Mouse (Mus musculus) kidney, embryonic 15.5 days (tissue): ENCODE data around the gene Tpd52l2. TPM values are rescaled to one million over a fixed set of nuclear protein-coding genes. Genes with fewer than 3 reads are reported as not detected.

Source experiments
- ATAC-seq: fragments of 200-750 bp; cut with Nextera tagmentation; replicated peaks from 2 replicates; pipeline ENCODE4 v1.8.0; 2017; ENCODE audit warnings: moderate TSS enrichment; ENCODE audit not compliant: low FRiP score
- H3K27ac ChIP-seq: fragments of 300-500 bp; sonication (generic); 2 replicates; pipeline ENCODE4 v1.5.1; 2015; ENCODE audit warnings: mild to moderate bottlenecking, inconsistent platforms
- H3K27me3 ChIP-seq: fragments of 300-500 bp; sonication (generic); 2 replicates; pipeline ENCODE4 v1.6.1; 2015; ENCODE audit warnings: inconsistent platforms
- H3K36me3 ChIP-seq: fragments of 300-500 bp; sonication (generic); 2 replicates; pipeline ENCODE4 v1.6.1; 2015; ENCODE audit warnings: inconsistent platforms
- H3K4me1 ChIP-seq: fragments of 300-500 bp; sonication (generic); 2 replicates; pipeline ENCODE4 v1.6.1; 2015; ENCODE audit warnings: inconsistent platforms
- H3K4me2 ChIP-seq: fragments of 300-500 bp; sonication (generic); 2 replicates; pipeline ENCODE4 v1.6.1; 2015; ENCODE audit warnings: moderate library complexity, mild to moderate bottlenecking, inconsistent platforms
- H3K4me3 ChIP-seq: fragments of 300-500 bp; sonication (generic); replicated peaks from 2 replicates; pipeline ENCODE4 v1.5.1; 2015; ENCODE audit warnings: mild to moderate bottlenecking, inconsistent platforms
- H3K9ac ChIP-seq: fragments of 300-500 bp; sonication (generic); 2 replicates; pipeline ENCODE4 v1.6.1; 2015; ENCODE audit warnings: mild to moderate bottlenecking, inconsistent platforms
- H3K9me3 ChIP-seq: fragments of 300-500 bp; sonication (generic); replicated peaks from 2 replicates; pipeline ENCODE4 v1.6.1; 2016; ENCODE audit warnings: inconsistent platforms
- WGBS: fragments of 180-500 bp; shearing (Covaris S2); methylation state at CpG from one replicate; pipeline ENCODE4 v1.1.7; 2015; ENCODE audit warnings: mixed read lengths; 5-methylcytosine and 5-hydroxymethylcytosine counted together
- polyA plus RNA-seq: library from polyadenylated mRNA; unstranded; fragments of >200 nt; fragmentation: Nextera tagmentation; extraction: Ambion mirVana; gene quantifications from 2 replicates; pipeline ENCODE4 v1.2.1, GENCODE M21; 2015

Tpd52l2 gene
- polyA plus RNA-seq, 1 experiment from 2014 or later: 169 TPM

DNA sequence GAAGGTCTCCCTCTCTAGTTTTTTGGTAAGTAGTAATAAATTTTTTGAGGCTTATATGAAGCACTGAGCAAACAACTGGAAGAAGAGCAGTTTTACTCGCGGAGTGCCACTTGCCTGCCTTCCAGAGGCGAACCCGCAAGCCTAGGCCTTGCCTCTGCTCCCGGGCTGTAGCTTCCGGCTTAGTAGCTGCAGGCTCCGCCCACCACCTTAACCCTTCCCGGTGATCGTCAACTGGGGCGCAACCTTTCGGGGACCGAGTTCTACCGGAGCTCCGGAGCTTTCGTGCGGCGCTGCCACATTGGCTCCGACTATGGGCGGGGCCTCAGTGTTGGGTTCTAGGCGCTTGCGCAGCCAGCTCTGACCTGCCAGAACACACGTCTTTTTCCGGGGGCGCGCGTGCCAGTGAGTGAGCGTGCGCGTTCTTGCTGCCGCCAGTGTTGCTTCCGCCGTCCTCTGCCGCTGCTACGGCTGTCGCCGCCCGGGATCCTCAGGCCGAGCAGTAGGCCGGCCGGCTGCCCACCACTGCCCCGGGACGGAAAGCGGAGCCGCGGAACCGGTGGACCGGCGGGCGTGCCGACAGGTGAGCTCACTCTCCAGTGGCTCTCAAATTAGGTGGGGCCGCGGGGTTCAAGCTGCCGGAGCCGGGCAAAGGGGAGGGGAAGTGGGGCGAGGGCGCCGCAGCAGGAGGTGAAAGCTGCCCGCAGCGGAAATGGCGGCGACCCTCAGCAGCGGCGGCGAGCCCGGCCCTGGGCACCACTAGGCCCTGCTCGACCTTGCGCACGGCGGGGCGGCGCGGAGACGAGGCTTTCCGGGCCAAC, 23.4 kb downstream of the Tpd52l2 start, which contains the start of gene Dnajc5:
TSS of gene Dnajc5 (plus strand) at position 368 of the 818 bp plus-strand sequence.
- H3K36me3 ChIP-seq: peaks cover 30% of the 10 kb centered on the region
- H3K4me3 ChIP-seq: peak within 1 kb of the TSS; percentile 90
- peak within 1 kb of the TSS; percentile 66 for H3K4me2 ChIP-seq
- ATAC-seq: peak; percentile 98
- peak within 1 kb of the TSS; percentile 95 for H3K9ac ChIP-seq
- under 1% methylated on average over 74 of the region's 74 CpGs for WGBS
- H3K27ac ChIP-seq: peak within 1 kb of the TSS; percentile 99
- H3K27me3 ChIP-seq: no peaks in the 10 kb centered on the region
- H3K9me3 ChIP-seq: no peaks in the 10 kb centered on the region
- peaks cover 26% of the 10 kb centered on the region for H3K4me1 ChIP-seq

DNA sequence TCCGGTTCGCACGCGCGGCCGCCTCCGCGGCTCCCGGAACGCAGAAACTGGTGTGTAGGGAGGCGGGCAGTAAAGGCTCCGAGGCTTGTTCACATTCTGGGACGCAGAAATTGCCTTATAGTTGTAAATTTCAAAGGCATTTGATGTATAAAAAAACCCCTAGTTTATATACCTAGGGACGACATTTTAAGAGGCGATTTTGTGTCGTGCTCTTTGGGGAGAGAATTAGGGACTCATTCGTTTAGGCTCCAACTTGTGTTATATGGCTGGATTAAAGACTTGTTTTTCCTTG, 23.9 kb downstream of the Tpd52l2 start:
- peaks cover 26% of the 10 kb centered on the region for H3K4me1 ChIP-seq
- no peaks in the 10 kb centered on the region for H3K9me3 ChIP-seq
- peak overlapping the region; percentile 90 for H3K4me3 ChIP-seq
- no peaks in the 10 kb centered on the region for H3K27me3 ChIP-seq
- peak overlapping the region; percentile 95 for H3K9ac ChIP-seq
- peak overlapping the region; percentile 99 for H3K27ac ChIP-seq
- WGBS: 0% methylated on average over 17 of the region's 17 CpGs
- ATAC-seq: no peak
- H3K36me3 ChIP-seq: peaks cover 26% of the 10 kb centered on the region
- H3K4me2 ChIP-seq: peak overlapping the region; percentile 66

DNA sequence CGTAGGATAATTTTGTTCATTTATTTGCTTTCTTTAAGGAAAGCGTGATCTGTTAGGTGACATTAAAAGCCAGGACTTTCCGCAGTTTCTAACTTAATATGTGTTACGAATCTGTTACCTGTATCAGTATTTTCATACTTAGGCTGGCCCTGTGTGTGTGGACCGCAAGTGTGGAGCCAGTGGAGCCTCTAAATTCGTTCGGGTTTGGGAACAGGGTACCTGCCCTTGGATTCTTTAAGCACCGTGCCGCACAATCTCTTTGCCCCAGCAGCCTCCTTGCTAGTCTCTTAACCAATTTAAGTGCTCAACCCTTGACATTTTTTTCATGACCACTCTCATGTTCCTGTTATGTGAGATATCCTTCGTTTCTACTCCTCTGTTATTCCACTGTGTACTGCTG, 24.5 kb downstream of the Tpd52l2 start:
- WGBS: 43% methylated on average over 10 of the region's 10 CpGs
- Histone ChIP-seq H3K27ac (no peak overlapping the region), H3K4me2 (peak overlapping the region; percentile 66), H3K4me1 (peaks cover 26% of the 10 kb centered on the region), H3K36me3 (peaks cover 20% of the 10 kb centered on the region), H3K9me3 (no peaks in the 10 kb centered on the region), H3K9ac (peak overlapping the region; percentile 95), H3K4me3 (peak overlapping the region; percentile 90), H3K27me3 (no peaks in the 10 kb centered on the region)
- no peak for ATAC-seq

DNA sequence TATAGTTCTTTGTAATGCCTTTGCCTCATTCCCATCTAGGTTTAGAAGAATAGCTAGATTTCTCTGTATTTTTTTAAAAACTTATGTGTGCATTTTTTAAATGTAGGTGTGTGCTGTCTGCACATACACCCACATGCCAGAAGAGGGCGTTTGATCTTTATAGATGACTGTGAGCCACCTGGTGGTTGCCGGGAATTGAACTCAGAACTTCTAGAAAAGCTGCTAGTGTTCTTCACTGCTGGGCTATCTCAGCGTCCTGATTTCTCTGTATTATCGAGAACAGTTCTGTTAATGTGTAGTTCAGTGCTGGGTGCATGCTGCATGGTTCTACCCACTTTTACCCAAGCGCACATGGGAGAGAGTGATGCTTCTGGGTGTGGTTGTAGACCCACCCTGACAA, 25.9 kb downstream of the Tpd52l2 start:
- Histone ChIP-seq H3K4me2 (no peak overlapping the region), H3K36me3 (peaks cover 7% of the 10 kb centered on the region; the same call in 1 of the 2 replicates), H3K4me1 (peaks cover 26% of the 10 kb centered on the region), H3K4me3 (no peak overlapping the region), H3K9me3 (no peaks in the 10 kb centered on the region), H3K9ac (no peak overlapping the region), H3K27ac (no peak overlapping the region), H3K27me3 (no peaks in the 10 kb centered on the region)
- 73% methylated on average over 5 of the region's 5 CpGs for WGBS
- ATAC-seq: no peak

DNA sequence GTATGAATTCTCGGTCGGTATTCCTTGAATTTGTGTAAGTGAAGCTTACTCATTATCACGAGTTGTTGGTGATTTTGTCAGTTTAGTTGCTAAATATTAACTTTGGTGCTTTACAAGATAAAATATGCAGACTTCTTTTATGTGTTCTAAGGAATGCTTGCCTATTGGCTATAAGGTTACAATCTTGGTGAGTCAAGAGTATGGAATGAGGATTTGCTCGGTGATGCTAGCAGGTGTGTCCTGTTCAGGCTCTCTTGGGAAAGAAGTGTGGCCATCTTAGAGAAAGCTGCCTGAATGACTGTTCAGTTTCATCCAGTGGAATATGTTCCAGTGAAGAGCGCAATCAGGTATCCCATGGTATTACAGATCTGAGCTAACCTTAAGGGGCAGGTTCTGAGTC, 28.6 kb downstream of the Tpd52l2 start:
- no peak overlapping the region for H3K9ac ChIP-seq
- no peaks in the 10 kb centered on the region for H3K9me3 ChIP-seq
- H3K4me1 ChIP-seq: peaks cover 18% of the 10 kb centered on the region
- no peak for ATAC-seq
- peaks cover 23% of the 10 kb centered on the region for H3K36me3 ChIP-seq
- no peak overlapping the region for H3K4me3 ChIP-seq
- no peaks in the 10 kb centered on the region for H3K27me3 ChIP-seq
- H3K4me2 ChIP-seq: no peak overlapping the region
- peak overlapping the region; percentile 57; the same call in 1 of the 2 replicates for H3K27ac ChIP-seq
- WGBS: 76% methylated on average over 5 of the region's 5 CpGs

DNA sequence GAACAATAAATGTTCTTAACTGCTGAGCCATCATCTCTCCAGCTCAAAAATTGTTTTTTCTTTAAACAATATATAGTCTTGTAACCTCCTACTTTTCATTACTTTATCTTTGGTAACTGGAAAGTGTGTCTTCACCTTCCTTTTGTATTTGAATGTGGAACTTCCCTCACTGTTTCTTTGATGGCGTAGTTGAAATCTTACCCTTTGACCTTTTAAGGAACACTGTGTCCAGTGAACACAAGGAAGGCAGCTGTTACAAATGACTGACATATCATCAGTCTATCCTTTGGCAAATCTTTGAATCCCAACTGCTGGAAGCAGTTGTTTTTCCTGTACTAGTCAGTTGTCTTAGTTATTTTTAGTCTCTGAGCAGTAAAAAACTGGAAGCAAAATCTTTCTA, 32.1 kb downstream of the Tpd52l2 start:
- H3K4me2 ChIP-seq: no peak overlapping the region
- no peaks in the 10 kb centered on the region for H3K27me3 ChIP-seq
- H3K36me3 ChIP-seq: peaks cover 48% of the 10 kb centered on the region
- 0 out of 2 replicates have a peak, but pooled peaks cover 3% of the 10 kb centered on the region for H3K4me1 ChIP-seq
- ATAC-seq: no peak
- no peak overlapping the region for H3K4me3 ChIP-seq
- H3K27ac ChIP-seq: no peak overlapping the region
- H3K9me3 ChIP-seq: no peaks in the 10 kb centered on the region
- H3K9ac ChIP-seq: no peak overlapping the region
- 91% methylated on average over 1 of the region's 1 CpGs for WGBS

DNA sequence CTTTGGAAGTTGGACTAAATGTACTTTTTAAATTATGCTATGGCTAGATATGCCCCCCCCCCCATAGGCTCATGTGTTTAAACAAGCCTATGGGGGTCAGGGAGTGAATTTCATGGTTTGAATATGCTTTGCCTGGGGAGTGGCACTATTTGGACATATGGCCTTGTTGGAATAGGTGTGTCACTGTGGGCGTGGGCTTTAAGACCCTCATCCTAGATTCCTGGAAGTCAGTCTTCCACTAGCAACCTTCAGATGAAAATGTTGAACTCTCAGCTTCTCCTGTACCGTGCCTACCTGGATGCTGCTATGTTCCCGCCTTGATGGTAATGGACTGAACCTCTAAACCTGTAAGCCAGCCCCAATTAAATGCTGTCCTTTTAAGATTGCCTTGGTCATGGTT, 35.6 kb downstream of the Tpd52l2 start:
- no peak overlapping the region for H3K4me2 ChIP-seq
- H3K4me3 ChIP-seq: no peak overlapping the region
- no peaks in the 10 kb centered on the region for H3K9me3 ChIP-seq
- H3K27ac ChIP-seq: no peak overlapping the region
- H3K36me3 ChIP-seq: peaks cover 56% of the 10 kb centered on the region
- ATAC-seq: no peak
- 95% methylated on average over 3 of the region's 3 CpGs for WGBS
- peaks cover 2% of the 10 kb centered on the region; the same call in 1 of the 2 replicates for H3K4me1 ChIP-seq
- H3K27me3 ChIP-seq: no peaks in the 10 kb centered on the region
- H3K9ac ChIP-seq: no peak overlapping the region

DNA sequence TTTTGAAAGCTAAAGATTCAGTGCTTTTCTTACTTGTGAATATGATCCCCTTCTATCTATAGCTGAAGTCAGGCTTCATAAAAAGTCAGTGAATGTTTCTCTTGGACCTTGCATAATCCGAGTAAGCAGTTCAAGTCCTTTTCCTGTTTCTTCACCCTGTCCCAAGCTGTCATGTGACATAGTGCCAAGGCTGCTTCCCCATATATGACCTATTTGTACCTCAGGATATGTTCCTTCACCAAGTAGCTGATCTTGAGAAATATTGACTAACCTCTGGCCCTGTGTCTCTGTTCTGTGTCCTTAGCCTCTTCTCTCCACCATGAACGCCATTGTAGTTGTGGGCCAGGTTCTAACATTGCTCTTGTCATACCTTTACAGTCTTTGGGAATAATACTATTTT, 39.5 kb downstream of the Tpd52l2 start:
- H3K36me3 ChIP-seq: peaks cover 26% of the 10 kb centered on the region
- H3K9ac ChIP-seq: no peak overlapping the region
- H3K4me3 ChIP-seq: no peak overlapping the region
- WGBS: 70% methylated on average over 2 of the region's 2 CpGs
- H3K9me3 ChIP-seq: no peaks in the 10 kb centered on the region
- H3K4me2 ChIP-seq: no peak overlapping the region
- H3K27me3 ChIP-seq: no peaks in the 10 kb centered on the region
- peaks cover 6% of the 10 kb centered on the region for H3K4me1 ChIP-seq
- no peak for ATAC-seq
- H3K27ac ChIP-seq: no peak overlapping the region

DNA sequence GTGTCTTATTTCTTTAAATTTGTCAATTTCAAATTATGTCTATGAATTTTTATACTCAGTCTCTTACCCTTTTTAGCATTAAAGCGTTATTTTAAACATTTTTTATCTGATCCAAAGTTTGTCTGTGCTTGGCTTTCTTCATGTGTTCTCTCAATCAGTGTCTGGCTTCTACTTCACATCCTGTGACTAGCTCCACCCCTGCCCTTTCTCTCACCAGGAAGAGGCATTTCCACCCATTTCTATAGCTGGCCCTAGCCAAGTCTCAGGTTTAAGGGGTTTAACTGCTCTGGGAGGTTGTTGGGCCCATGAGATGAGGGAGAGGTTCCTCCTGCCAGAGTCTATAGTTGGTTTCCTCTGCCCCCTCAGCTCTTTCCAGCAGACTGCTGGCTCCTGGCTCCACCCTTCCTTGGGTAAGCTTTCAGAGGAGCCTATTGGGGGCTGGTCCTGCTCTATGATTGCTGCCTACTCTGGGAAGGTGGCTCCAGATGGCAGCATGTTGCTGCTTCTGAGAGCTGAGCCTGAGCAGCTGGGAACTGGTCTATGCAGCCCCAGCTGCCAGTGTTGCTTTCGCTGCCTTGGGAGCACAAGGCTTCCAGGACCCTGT, 40.6 kb downstream of the Tpd52l2 start:
- H3K36me3 ChIP-seq: peaks cover 24% of the 10 kb centered on the region
- H3K9me3 ChIP-seq: no peaks in the 10 kb centered on the region
- no peak overlapping the region for H3K4me3 ChIP-seq
- no peak overlapping the region for H3K9ac ChIP-seq
- H3K4me2 ChIP-seq: no peak overlapping the region
- WGBS: 81% methylated on average over 2 of the region's 2 CpGs
- peak; percentile 74 for ATAC-seq
- peak overlapping the region; percentile 60 for H3K27ac ChIP-seq
- peaks cover 6% of the 10 kb centered on the region for H3K4me1 ChIP-seq
- H3K27me3 ChIP-seq: no peaks in the 10 kb centered on the region

DNA sequence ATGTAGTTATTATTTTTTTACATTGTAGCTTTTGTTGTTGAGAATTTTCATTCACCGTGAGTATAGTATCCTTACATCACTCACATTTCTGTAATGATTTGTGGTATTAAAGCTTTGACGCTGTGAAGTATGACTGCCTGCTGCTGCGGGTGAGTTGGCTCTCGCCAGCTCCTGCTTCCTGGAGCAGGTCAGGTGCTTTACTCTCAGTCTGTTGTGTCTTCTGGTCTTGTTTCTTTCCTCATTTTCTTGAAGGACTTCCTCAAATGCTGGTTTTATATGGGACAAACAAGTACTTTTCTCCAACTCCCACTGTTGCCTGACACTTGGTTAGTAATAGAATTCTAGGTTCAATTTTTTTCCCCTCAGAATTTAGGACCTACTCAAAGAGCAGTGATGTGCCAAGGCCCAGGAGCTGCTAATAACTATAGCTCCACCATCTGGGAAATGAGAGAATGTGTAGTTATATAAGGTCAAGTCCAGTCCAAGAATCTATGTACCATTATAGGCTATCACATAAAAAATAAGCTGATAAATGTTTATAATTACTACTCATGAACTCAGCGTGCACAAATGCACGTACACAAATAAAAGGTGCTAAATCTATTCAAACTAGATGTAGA, 44.9 kb downstream of the Tpd52l2 start:
- ATAC-seq: no peak
- H3K27ac ChIP-seq: no peak overlapping the region

DNA sequence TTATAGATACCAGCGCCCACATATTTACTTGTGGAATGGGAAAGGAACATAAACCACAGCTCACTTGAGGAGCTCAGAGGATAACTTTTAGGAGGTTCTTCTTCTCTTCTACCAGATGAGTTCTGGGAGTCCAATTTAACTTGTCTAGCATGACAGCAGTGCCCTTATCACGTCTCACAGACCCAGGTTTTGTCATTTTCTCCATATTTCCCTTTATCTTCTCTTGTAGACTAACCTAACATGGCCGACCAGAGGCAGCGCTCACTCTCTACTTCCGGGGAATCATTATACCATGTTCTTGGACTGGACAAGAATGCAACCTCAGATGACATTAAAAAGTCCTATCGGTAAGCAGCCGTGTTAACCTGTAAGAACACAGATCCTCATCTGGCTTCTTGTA, 49.2 kb downstream of the Tpd52l2 start:
- Histone ChIP-seq H3K4me2 (no peak overlapping the region), H3K27ac (no peak overlapping the region), H3K27me3 (no peaks in the 10 kb centered on the region), H3K9me3 (no peaks in the 10 kb centered on the region), H3K4me1 (0 out of 2 replicates have a peak, but pooled peaks cover 5% of the 10 kb centered on the region), H3K4me3 (no peak overlapping the region), H3K36me3 (peaks cover 67% of the 10 kb centered on the region), H3K9ac (no peak overlapping the region)
- no peak for ATAC-seq
- WGBS: 94% methylated on average over 7 of the region's 7 CpGs

More for the DNA sequence above, 44.9 kb downstream of the Tpd52l2 start:
- Histone ChIP-seq H3K9ac (no peak overlapping the region), H3K9me3 (no peaks in the 10 kb centered on the region), H3K27me3 (no peaks in the 10 kb centered on the region), H3K4me1 (peaks cover 6% of the 10 kb centered on the region), H3K36me3 (peaks cover 26% of the 10 kb centered on the region), H3K4me3 (no peak overlapping the region), H3K4me2 (no peak overlapping the region)
- 93% methylated on average over 6 of the region's 6 CpGs for WGBS

DNA sequence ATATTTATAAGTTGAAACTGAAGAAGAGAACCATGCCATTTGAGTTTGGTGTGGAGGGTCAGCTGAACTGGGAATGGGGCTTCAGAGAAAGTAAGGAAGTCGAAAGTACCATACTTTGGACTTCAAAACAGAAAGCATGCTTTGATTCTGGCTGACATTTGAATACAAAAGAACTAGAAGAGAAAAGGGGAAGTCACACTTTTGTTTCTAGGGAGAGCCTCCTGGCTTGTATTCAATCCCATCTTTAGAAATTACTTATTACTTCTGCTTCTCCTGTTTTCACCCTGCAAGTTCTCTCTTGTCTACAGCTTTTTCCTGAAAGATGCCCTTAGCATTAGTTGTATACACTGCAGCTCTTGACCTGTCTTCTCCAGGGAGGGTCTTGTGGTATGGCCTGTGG, 51.3 kb downstream of the Tpd52l2 start:
- no peaks in the 10 kb centered on the region for H3K27me3 ChIP-seq
- ATAC-seq: no peak
- 91% methylated on average over 1 of the region's 1 CpGs for WGBS
- H3K4me3 ChIP-seq: no peak overlapping the region
- H3K4me1 ChIP-seq: 0 out of 2 replicates have a peak, but pooled peaks cover 5% of the 10 kb centered on the region
- no peak overlapping the region for H3K4me2 ChIP-seq
- H3K36me3 ChIP-seq: peaks cover 79% of the 10 kb centered on the region
- H3K9me3 ChIP-seq: no peaks in the 10 kb centered on the region
- no peak overlapping the region for H3K9ac ChIP-seq
- H3K27ac ChIP-seq: no peak overlapping the region
